Mouse (Mus musculus) R1 (cell line): ENCODE measurements around the gene Alcam.

Experiments
- DNase-seq: peaks from one replicate; pipeline ENCODE4 v3.0.0-alpha.2; 2018; ENCODE audit warnings: low read depth, low spot score

The Alcam gene

GRCm38 (mm10) chr16:52368521-52368920 lies 85.4 kb downstream of the Alcam start:
- no peak for DNase-seq

GRCm38 (mm10) chr16:52366915-52367314 lies 87.0 kb downstream of the Alcam start:
- DNase-seq = no peak

- no peak for DNase-seq
Measured at GRCm38 (mm10) chr16:52363944-52364511, 89.8 kb downstream of the Alcam start.

- DNase-seq = no peak
Measured at GRCm38 (mm10) chr16:52343467-52344033, 110.3 kb downstream of the Alcam start.

- DNase-seq = no peak
Measured at GRCm38 (mm10) chr16:52342694-52343466, 111.0 kb downstream of the Alcam start.

GRCm38 (mm10) chr16:52334084-52334483 lies 119.8 kb downstream of the Alcam start:
- no peak for DNase-seq

- DNase-seq = no peak
Measured at GRCm38 (mm10) chr16:52333631-52334030, 120.2 kb downstream of the Alcam start.

- no peak for DNase-seq
Measured at GRCm38 (mm10) chr16:52331341-52331830, 122.5 kb downstream of the Alcam start.

- no peak for DNase-seq
Measured at GRCm38 (mm10) chr16:52329420-52329819, 124.5 kb downstream of the Alcam start.

- no peak for DNase-seq
Measured at GRCm38 (mm10) chr16:52319229-52319628, 134.6 kb downstream of the Alcam start.

- peak; percentile 55 for DNase-seq
Measured at GRCm38 (mm10) chr16:52311073-52311472, 142.8 kb downstream of the Alcam start.

- DNase-seq = no peak
Measured at GRCm38 (mm10) chr16:52307016-52307415, 146.9 kb downstream of the Alcam start.

GRCm38 (mm10) chr16:52303532-52303902 lies 150.4 kb downstream of the Alcam start:
- DNase-seq = no peak

GRCm38 (mm10) chr16:52302790-52303531 lies 150.9 kb downstream of the Alcam start:
- no peak for DNase-seq

GRCm38 (mm10) chr16:52301730-52302129 lies 152.1 kb downstream of the Alcam start:
- no peak for DNase-seq

GRCm38 (mm10) chr16:52296376-52296775 lies 157.5 kb downstream of the Alcam start:
- peak; percentile 21 for DNase-seq

GRCm38 (mm10) chr16:52295535-52295934 lies 158.3 kb downstream of the Alcam start:
- DNase-seq = no peak

GRCm38 (mm10) chr16:52292440-52293048 lies 161.3 kb downstream of the Alcam start:
- DNase-seq = no peak

- DNase-seq = no peak
Measured at GRCm38 (mm10) chr16:52280186-52280585, 173.7 kb downstream of the Alcam start.

GRCm38 (mm10) chr16:52265066-52265465 lies 188.8 kb downstream of the Alcam start:
- no peak for DNase-seq

GRCm38 (mm10) chr16:52263751-52264150 lies 190.1 kb downstream of the Alcam start:
- no peak for DNase-seq

- DNase-seq = no peak
Measured at GRCm38 (mm10) chr16:52262582-52262981, 191.3 kb downstream of the Alcam start.
